In the genomic region with DNA sequence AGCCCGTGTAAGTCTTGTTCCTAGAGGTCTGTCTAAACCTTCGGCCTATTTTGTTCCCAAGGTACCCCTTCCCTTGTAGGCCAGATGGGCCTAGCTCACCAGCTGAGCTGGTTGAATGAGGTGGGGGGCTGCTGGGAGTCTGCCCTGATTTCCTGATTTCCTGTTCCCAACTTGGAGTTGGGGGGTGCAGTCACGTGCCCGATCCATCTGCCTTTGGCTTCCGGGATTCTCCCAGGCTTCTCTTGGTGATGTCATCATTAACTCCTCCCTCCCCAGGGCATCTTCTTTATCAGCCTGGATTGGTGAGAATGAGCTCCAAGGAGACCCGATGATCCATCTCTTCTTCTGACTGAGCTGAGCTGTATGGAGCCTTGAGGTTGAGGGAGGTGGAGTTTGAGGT, we compare ENCODE assay signal across 10 mouse cellular contexts. TPM values are rescaled to one million over a fixed set of nuclear protein-coding genes. Genes with fewer than 3 reads are reported as not detected.
A peak's percentile ranks its signal among the peaks of the same experiment; 100 is the strongest.
DNase-seq lines count a peak whose midpoint lies in the region; ATAC-seq and TF ChIP-seq lines count a peak whose summit lies in the region.
"Had no signal": no experiment of that assay in that cellular context is flagged by ENCODE, and none has a peak within 500 bp of the region (broad histone marks: within the 10 kb centered on the region; RNA-seq: fewer than 3 reads in every experiment).

No protein-coding gene starts in this region.

- H3K27ac ChIP-seq in forebrain, embryonic 11.5 days (ENCODE audit: low read depth, low read length), result no peak overlapping the region
- H3K27ac ChIP-seq in heart, postnatal 0 days (ENCODE audit: low read depth), result peak overlapping the region; percentile 72
- H3K27ac ChIP-seq: limb, embryonic 12.5 days had no signal

- H3K9ac ChIP-seq in forebrain, embryonic 11.5 days (ENCODE audit: low read length), result no peak overlapping the region; the same call in 1 of the 2 replicates
- H3K9ac ChIP-seq in heart, postnatal 0 days (replicated peaks; ENCODE audit: low read depth, low read length), result 0 out of 2 replicates have a peak overlapping the region, but pooled peaks have one; percentile 16

- no peak for TF ChIP-seq EP300 in heart, postnatal 0 days (IDR thresholded peaks at IDR 0.05; ENCODE audit: low read depth)

- H3K36me3 ChIP-seq in forebrain, embryonic 11.5 days (ENCODE audit: control insufficient read depth, insufficient read depth, low read length), result peaks cover 3% of the 10 kb centered on the region; the same call in 1 of the 2 replicates
- H3K36me3 ChIP-seq in heart, postnatal 0 days (replicated peaks; ENCODE audit: control insufficient read depth, insufficient read depth, low read length), result peaks cover 26% of the 10 kb centered on the region

- no peak overlapping the region for H3K4me2 ChIP-seq in forebrain, embryonic 11.5 days (ENCODE audit: low read depth, low read length, severe bottlenecking)
- H3K4me2 ChIP-seq in heart, postnatal 0 days (ENCODE audit: low read depth, low read length), result peak overlapping the region; percentile 99

- TF ChIP-seq CTCF in heart, postnatal 0 days (IDR thresholded peaks at IDR 0.05; ENCODE audit: low read depth), result no peak

- no peaks in the 10 kb centered on the region for H3K27me3 ChIP-seq in forebrain, embryonic 11.5 days (ENCODE audit: control insufficient read depth, insufficient read depth, low read length)
- H3K27me3 ChIP-seq in heart, postnatal 0 days (ENCODE audit: control insufficient read depth, insufficient read depth, low read length), result no peaks in the 10 kb centered on the region
- H3K27me3 ChIP-seq: limb, embryonic 12.5 days; Patski had no signal

- peaks cover 17% of the 10 kb centered on the region; the same call in 1 of the 2 replicates for H3K4me1 ChIP-seq in forebrain, embryonic 11.5 days (replicated peaks; ENCODE audit: control insufficient read depth, insufficient read depth, low read length)
- peaks cover 27% of the 10 kb centered on the region for H3K4me1 ChIP-seq in heart, postnatal 0 days (ENCODE audit: control insufficient read depth, insufficient read depth)

- WGBS in forebrain, embryonic 11.5 days, result 49% methylated on average over 6 of the region's 6 CpGs
- WGBS in heart, postnatal 0 days, result 35% methylated on average over 6 of the region's 6 CpGs

- no peak overlapping the region for H3K4me3 ChIP-seq in forebrain, embryonic 11.5 days (ENCODE audit: low read depth, low read length)
- peak overlapping the region; percentile 6; the same call in 1 of the 2 replicates for H3K4me3 ChIP-seq in heart, postnatal 0 days (ENCODE audit: low read depth, low read length)

- peak; percentile 5 for DNase-seq in thymus, postnatal 14 days
- no peak for DNase-seq in thymus, postnatal 0 days (ENCODE audit: low spot score)
- DNase-seq in forebrain, embryonic 11.5 days (ENCODE audit: low spot score), result peak; percentile 50
- no peak for DNase-seq in heart, postnatal 0 days (ENCODE audit: low spot score)
- peak; percentile 65 to 78 for DNase-seq in kidney, postnatal 4 days
- DNase-seq in lung, adult 18-20 months, result peak; percentile 53 to 66
- DNase-seq in right cerebral cortex, adult 18-20 months, result peak; percentile 80

- ATAC-seq in forebrain, embryonic 11.5 days (replicated peaks; ENCODE audit: low FRiP score), result no peak
- ATAC-seq in heart, postnatal 0 days (ENCODE audit: insufficient read depth, low read depth), result no peak
- ATAC-seq in inflammation-experienced regulatory T-cells, adult 6 months, result no peak
- ATAC-seq: Patski had no signal

- H3K9me3 ChIP-seq in forebrain, embryonic 11.5 days (ENCODE audit: control insufficient read depth, low read length), result no peaks in the 10 kb centered on the region
- H3K9me3 ChIP-seq in heart, postnatal 0 days (replicated peaks; ENCODE audit: control insufficient read depth, low read length), result no peaks in the 10 kb centered on the region
- H3K9me3 ChIP-seq: limb, embryonic 12.5 days had no signal

RNA-seq across cellular contexts. Expression of a gene that starts 3.6 kb away (rescaled TPM):
- polyA plus RNA-seq in thymus, postnatal 0 days (2015; fragmentation: Nextera tagmentation; extraction: Ambion mirVana), result 9.7 and 11.6 TPM in 2 replicates
- polyA plus RNA-seq in forebrain, embryonic 11.5 days (2014; fragmentation: Nextera tagmentation; extraction: Ambion mirVana), result 34.6 and 34.8 TPM in 2 replicates
- 16.3 and 31.2 TPM in 2 replicates for total RNA-seq in heart, postnatal 0 days (2014; rRNA removed; ENCODE audit: low replicate concordance)
- polyA plus RNA-seq in heart, postnatal 0 days (2015; fragmentation: Nextera tagmentation; extraction: Ambion mirVana), result 5.8 and 6.4 TPM in 2 replicates
- 1 to 10 TPM; 4.0 to 9.1 (median 5.8) TPM for polyA plus RNA-seq in inflammation-experienced regulatory T-cells, adult 6 months (2017; shearing (Covaris generic))

RNA-seq across cellular contexts. Expression of a gene that starts 3.6 kb away (rescaled TPM):
- 39.9 and 42.5 TPM in 2 replicates for polyA plus RNA-seq in thymus, postnatal 0 days (2015; fragmentation: Nextera tagmentation; extraction: Ambion mirVana)
- 53.4 and 53.7 TPM in 2 replicates for polyA plus RNA-seq in forebrain, embryonic 11.5 days (2014; fragmentation: Nextera tagmentation; extraction: Ambion mirVana)
- total RNA-seq in heart, postnatal 0 days (2014; rRNA removed; ENCODE audit: low replicate concordance), result 31.3 and 33.9 TPM in 2 replicates
- 20.1 and 22.3 TPM in 2 replicates for polyA plus RNA-seq in heart, postnatal 0 days (2015; fragmentation: Nextera tagmentation; extraction: Ambion mirVana)
- polyA plus RNA-seq in inflammation-experienced regulatory T-cells, adult 6 months (2017; shearing (Covaris generic)), result 10 to 100 TPM; 14.1 to 20.3 (median 15.8) TPM

RNA-seq across cellular contexts. Expression of a gene that starts 25.9 kb away (rescaled TPM):
- polyA plus RNA-seq in thymus, postnatal 0 days (2015; fragmentation: Nextera tagmentation; extraction: Ambion mirVana), result 84.9 and 92.2 TPM in 2 replicates
- polyA plus RNA-seq in forebrain, embryonic 11.5 days (2014; fragmentation: Nextera tagmentation; extraction: Ambion mirVana), result 108 and 117 TPM in 2 replicates
- 19.0 and 25.1 TPM in 2 replicates for total RNA-seq in heart, postnatal 0 days (2014; rRNA removed; ENCODE audit: low replicate concordance)
- polyA plus RNA-seq in heart, postnatal 0 days (2015; fragmentation: Nextera tagmentation; extraction: Ambion mirVana), result 20.0 and 21.6 TPM in 2 replicates
- 10 to 100 TPM; 81.9 to 88.2 (median 86.6) TPM for polyA plus RNA-seq in inflammation-experienced regulatory T-cells, adult 6 months (2017; shearing (Covaris generic))

RNA-seq across cellular contexts. Expression of a gene that starts 26.0 kb away (rescaled TPM):
- 9.4 and 11.4 TPM in 2 replicates for polyA plus RNA-seq in thymus, postnatal 0 days (2015; fragmentation: Nextera tagmentation; extraction: Ambion mirVana)
- polyA plus RNA-seq in forebrain, embryonic 11.5 days (2014; fragmentation: Nextera tagmentation; extraction: Ambion mirVana), result 22.3 and 27.0 TPM in 2 replicates
- 9.8 and 11.8 TPM in 2 replicates for total RNA-seq in heart, postnatal 0 days (2014; rRNA removed; ENCODE audit: low replicate concordance)
- 7.0 and 7.2 TPM in 2 replicates for polyA plus RNA-seq in heart, postnatal 0 days (2015; fragmentation: Nextera tagmentation; extraction: Ambion mirVana)
- polyA plus RNA-seq in inflammation-experienced regulatory T-cells, adult 6 months (2017; shearing (Covaris generic)), result 10 to 100 TPM; 14.2 to 19.2 (median 19.1) TPM

RNA-seq across cellular contexts. Expression of a gene that starts 32.1 kb away (rescaled TPM):
- 0.16 and 0.28 TPM in 2 replicates for polyA plus RNA-seq in thymus, postnatal 0 days (2015; fragmentation: Nextera tagmentation; extraction: Ambion mirVana)
- polyA plus RNA-seq in forebrain, embryonic 11.5 days (2014; fragmentation: Nextera tagmentation; extraction: Ambion mirVana), result 0.45 and 0.60 TPM in 2 replicates
- 0.11 and 0.19 TPM in 2 replicates for total RNA-seq in heart, postnatal 0 days (2014; rRNA removed; ENCODE audit: low replicate concordance)
- 0.04 and 0.05 TPM in 2 replicates for polyA plus RNA-seq in heart, postnatal 0 days (2015; fragmentation: Nextera tagmentation; extraction: Ambion mirVana)
- polyA plus RNA-seq in inflammation-experienced regulatory T-cells, adult 6 months (2017; shearing (Covaris generic)), result under 1 TPM; 0.16 to 0.40 (median 0.30) TPM

Comparison
In these comparisons a context has a peak if more than half of its experiments do, and no peak if none do; other contexts are left out.
1. DNase-seq: peak in thymus, postnatal 14 days (single experiment), forebrain, embryonic 11.5 days (single experiment), kidney, postnatal 4 days (2 of 2), lung, adult 18-20 months (2 of 2) and right cerebral cortex, adult 18-20 months (single experiment); none in thymus, postnatal 0 days (single experiment) and heart, postnatal 0 days (single experiment).